18 mouse cellular contexts compared by ENCODE assay signal in the genomic region with DNA sequence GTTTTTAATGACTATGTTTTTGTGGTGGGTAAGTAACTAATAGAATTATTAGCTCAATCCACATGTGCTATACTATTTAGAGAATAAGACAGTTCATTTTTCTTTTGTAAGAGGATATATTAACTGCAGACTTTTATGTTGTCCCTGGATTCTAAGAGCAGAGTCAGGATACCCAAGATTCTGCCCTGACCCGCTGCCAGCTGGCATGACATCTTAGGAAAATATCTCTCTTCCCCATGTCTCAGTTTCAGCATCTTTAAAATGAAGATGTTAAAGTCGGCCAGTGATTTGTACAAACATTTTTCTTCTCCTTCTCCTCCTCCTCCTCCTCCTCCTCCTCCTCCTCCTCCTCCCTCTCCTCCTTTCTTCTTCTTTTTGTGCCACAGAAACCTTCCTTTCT. TPM values are rescaled to one million over a fixed set of nuclear protein-coding genes. Genes with fewer than 3 reads are reported as not detected.
DNase-seq lines count a peak whose midpoint lies in the region.
"Had no signal": no experiment of that assay in that cellular context is flagged by ENCODE, and none has a peak within 500 bp of the region (broad histone marks: within the 10 kb centered on the region; RNA-seq: fewer than 3 reads in every experiment).

No protein-coding gene starts in this region.

- intact Hi-C loops in heart, postnatal 10 days (cut with DNase I), result no loop called here

- peak; percentile 52 for DNase-seq in adrenal gland, adult 2 months
- no peak for DNase-seq in adrenal gland, postnatal 14 days
- DNase-seq in gastrocnemius, postnatal 10 days, result peak; percentile 8
- DNase-seq in gastrocnemius, postnatal 25 days, result no peak
- peak; percentile 39 for DNase-seq in NIH3T3 (ENCODE audit: low read depth)
- no peak for DNase-seq in heart, postnatal 10 days
- DNase-seq: B cell, adult 2 months; cerebellum, adult 11 months; cerebellum, adult 2 months; cerebellum, adult 9-11 months; cerebellum, postnatal 25 days; forebrain, postnatal 0 days; gastrocnemius, adult 2 months; gastrocnemius, postnatal 36 days; heart, adult 2 months; kidney, adult 2 months had no signal

RNA-seq across cellular contexts. Expression of a gene that starts 7.7 kb away (rescaled TPM):
- 1 to 10 TPM; 4.7 to 4.9 TPM for total RNA-seq in adrenal gland, adult 2 months (2021)
- polyA plus RNA-seq in adrenal gland, adult 2 months (2012; rRNA removed), result 2.6 and 4.2 TPM in 2 replicates
- 3.2 and 5.6 TPM in 2 replicates for total RNA-seq in adrenal gland, postnatal 14 days (2021)
- total RNA-seq in gastrocnemius, postnatal 10 days (2021), result 10 to 100 TPM; 25.7 to 52.9 TPM
- 10 to 100 TPM in 1 of 2 experiments, 1 to 10 TPM in 1; 4.6 to 10.8 TPM for total RNA-seq in gastrocnemius, postnatal 25 days (2021)
- total RNA-seq in heart, postnatal 10 days (2021), result 10 to 100 TPM; 11.4 to 13.8 TPM
- total RNA-seq: granulocyte monocyte progenitor cell, adult 5-6 weeks had no signal
- polyA plus RNA-seq: G1E had no signal

Comparison
In these comparisons a context has a peak if more than half of its experiments do, and no peak if none do; other contexts are left out.
1. DNase-seq: peak in adrenal gland, adult 2 months (single experiment), gastrocnemius, postnatal 10 days (single experiment) and NIH3T3 (single experiment); none in adrenal gland, postnatal 14 days (single experiment), gastrocnemius, postnatal 25 days (single experiment) and heart, postnatal 10 days (0 of 2).